Comparison of ENCODE assay signal across 10 mouse cellular contexts in the genomic region with DNA sequence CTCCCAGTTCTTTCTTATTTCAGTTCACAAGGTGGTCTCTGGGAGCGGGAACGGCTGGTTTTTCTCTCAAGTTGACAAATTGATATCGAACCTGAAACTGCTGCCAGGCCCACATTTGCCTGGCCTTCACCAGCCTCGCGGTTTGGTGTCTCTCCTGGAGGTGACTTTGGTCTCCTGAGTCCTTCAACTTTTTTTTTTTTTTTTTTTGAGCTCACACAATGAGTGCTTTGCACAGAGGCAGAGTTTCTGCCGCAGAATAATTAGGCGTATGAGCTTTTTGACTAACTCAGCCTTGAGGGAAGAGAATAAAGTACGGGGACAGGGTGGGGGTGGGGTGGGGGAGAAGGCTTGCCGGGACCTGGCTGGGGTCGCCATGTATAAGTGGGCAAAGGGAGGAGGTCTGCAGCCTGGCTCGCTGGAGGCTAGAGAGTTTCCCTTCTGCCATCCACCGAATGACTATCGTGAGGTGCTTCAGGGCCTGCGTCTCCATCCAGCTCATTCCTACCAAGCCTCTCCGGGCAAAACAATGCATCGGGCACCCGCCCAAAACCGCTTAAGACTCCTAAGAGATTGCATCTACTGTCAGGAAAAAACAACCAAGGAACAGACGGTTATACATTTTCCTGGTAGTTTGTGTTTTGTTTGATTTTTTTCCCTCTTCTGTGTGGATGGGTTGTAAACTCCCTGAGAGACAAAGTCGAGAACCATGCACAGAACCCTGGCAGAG.
DNase-seq lines count a peak whose midpoint lies in the region; ATAC-seq and TF ChIP-seq lines count a peak whose summit lies in the region.
"Had no signal": no experiment of that assay in that cellular context is flagged by ENCODE, and none has a peak within 500 bp of the region (broad histone marks: within the 10 kb centered on the region; RNA-seq: fewer than 3 reads in every experiment).

No protein-coding gene starts in this region.

- peaks cover 6% of the 10 kb centered on the region; the same call in 1 of the 2 replicates for H3K79me2 ChIP-seq in liver, adult 2 months (ENCODE audit: control insufficient read depth, insufficient read depth, low read length)

- ATAC-seq in embryonic facial prominence, embryonic 12.5 days (ENCODE audit: insufficient number of reproducible peaks, insufficient read depth, low FRiP score, low TSS enrichment): no peak

- peaks cover 13% of the 10 kb centered on the region for H3K4me1 ChIP-seq in liver, adult 2 months (ENCODE audit: control insufficient read depth, insufficient read depth, low read length)
- 0 out of 2 replicates have a peak, but pooled peaks cover 2% of the 10 kb centered on the region for H3K4me1 ChIP-seq in embryonic facial prominence, embryonic 12.5 days

- no peaks in the 10 kb centered on the region for H3K36me3 ChIP-seq in liver, adult 2 months (ENCODE audit: control insufficient read depth, insufficient read depth, low read length)
- H3K36me3 ChIP-seq in embryonic facial prominence, embryonic 12.5 days: 0 out of 2 replicates have a peak, but pooled peaks cover 3% of the 10 kb centered on the region

- H3K9me3 ChIP-seq in embryonic facial prominence, embryonic 12.5 days: no peaks in the 10 kb centered on the region

- H3K27ac ChIP-seq in liver, adult 2 months (replicated peaks; ENCODE audit: insufficient read depth, low read depth, low read length): peak overlapping the region; percentile 70
- H3K27ac ChIP-seq in embryonic facial prominence, embryonic 12.5 days: peak overlapping the region; percentile 75

- no peaks in the 10 kb centered on the region for H3K27me3 ChIP-seq in liver, adult 2 months (ENCODE audit: control insufficient read depth, insufficient read depth, low read length)
- H3K27me3 ChIP-seq in embryonic facial prominence, embryonic 12.5 days: no peaks in the 10 kb centered on the region

- no peak for TF ChIP-seq CTCF in liver, adult 2 months (IDR thresholded peaks at IDR 0.05; ENCODE audit: low read depth, low read length)

- TF ChIP-seq POLR2A in liver, adult 2 months (IDR thresholded peaks at IDR 0.05; ENCODE audit: extremely low read depth, insufficient read depth, low read length): no peak

- DNase-seq in liver, adult 2 months (ENCODE audit: extremely low read depth, low read depth, low spot score): peak; percentile 78
- no peak for DNase-seq in liver
- peak; percentile 53 to 66 for DNase-seq in heart, adult 9 months (ENCODE audit: low spot score in 2 of 2)
- DNase-seq in lung, postnatal 36 days: peak; percentile 86
- no peak for DNase-seq in layer of hippocampus, adult 9-10 months (ENCODE audit: low spot score)
- DNase-seq in adrenal gland, adult 8-10 months: no peak
- no peak for DNase-seq in spleen, postnatal 36 days (ENCODE audit: low spot score in 2 of 2)
- DNase-seq: layer of hippocampus, postnatal 36 days; thymus, adult 2 months had no signal

- H3K4me2 ChIP-seq in embryonic facial prominence, embryonic 12.5 days (replicated peaks): no peak overlapping the region

- WGBS in liver, adult 2 months: 44% methylated on average over 20 of the region's 20 CpGs
- 58% methylated on average over 20 of the region's 20 CpGs for WGBS in embryonic facial prominence, embryonic 12.5 days

- peak overlapping the region; percentile 29 for H3K9ac ChIP-seq in liver, adult 2 months (ENCODE audit: low read depth, low read length)
- no peak overlapping the region for H3K9ac ChIP-seq in embryonic facial prominence, embryonic 12.5 days

- no peak overlapping the region for H3K4me3 ChIP-seq in liver, adult 2 months (ENCODE audit: insufficient read depth, low read depth, low read length)
- no peak overlapping the region for H3K4me3 ChIP-seq in embryonic facial prominence, embryonic 12.5 days

Comparison
In these comparisons a context has a peak if more than half of its experiments do, and no peak if none do; other contexts are left out.
1. DNase-seq: peak in liver, adult 2 months (single experiment), heart, adult 9 months (2 of 2) and lung, postnatal 36 days (single experiment); none in liver (single experiment), layer of hippocampus, adult 9-10 months (single experiment), adrenal gland, adult 8-10 months (single experiment) and spleen, postnatal 36 days (0 of 2).